Mouse (Mus musculus) erythroblast, embryonic 14.5 days (primary cell): Measurements from ENCODE around the gene Ccdc30.

Experiments used
- GATA1 ChIP-seq: IDR thresholded peaks from 2 replicates; pipeline ENCODE4 v1.6.1; 2012; ENCODE audit warnings: low read length, inconsistent platforms, mixed read lengths
- TAL1 ChIP-seq: IDR thresholded peaks from 3 replicates; pipeline ENCODE4 v1.6.1; 2012; ENCODE audit warnings: low read length, inconsistent platforms, mixed read lengths

DNA sequence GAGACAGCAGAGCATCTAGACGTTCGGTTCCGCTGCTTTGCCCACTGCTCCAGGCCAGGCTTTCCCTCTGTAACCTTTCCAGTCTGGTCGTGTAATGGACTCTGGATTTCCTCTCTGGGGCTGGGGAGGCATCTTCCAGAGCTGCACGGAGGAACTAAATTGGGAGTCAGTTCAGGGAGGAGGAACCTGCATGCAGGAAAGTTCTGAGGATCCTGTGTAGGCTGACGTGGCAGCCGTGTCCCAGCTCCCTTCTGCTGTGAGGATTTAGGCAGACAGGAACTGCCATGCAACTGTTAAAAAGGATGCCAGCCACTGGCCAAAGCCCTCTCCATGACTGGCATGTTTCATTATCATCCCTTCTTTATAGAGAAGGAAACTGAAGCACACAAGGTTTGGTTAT, 35.1 kb upstream of the Ccdc30 start:
- TF ChIP-seq GATA1 (no peak), TAL1 (no peak)
